Mouse (Mus musculus): ENCODE data around the gene Shkbp1.

DNA sequence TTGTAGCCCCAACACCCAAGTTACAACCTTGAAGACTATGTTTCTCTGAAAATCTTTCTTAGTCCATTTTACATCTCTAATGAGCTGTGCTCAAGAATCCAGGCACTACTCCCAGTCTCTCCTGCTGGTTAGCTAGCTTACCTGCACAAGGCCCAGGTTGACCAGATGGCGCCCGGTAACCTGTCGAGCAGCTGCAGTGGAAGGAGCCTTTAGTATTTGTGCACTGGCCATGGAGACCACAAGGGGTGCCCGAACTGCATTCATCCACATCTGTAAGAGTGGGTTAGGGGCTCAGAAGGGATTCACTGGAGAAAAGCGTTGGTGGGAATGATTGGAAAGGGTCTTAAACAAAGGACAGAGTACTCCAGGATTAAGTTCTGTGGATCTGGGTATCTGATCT is 32.8 kb downstream of the Shkbp1 start:
- TF ChIP-seq CTCF (IDR thresholded peaks at IDR 0.05; ENCODE audit: borderline replicate concordance, insufficient read depth, low read length) (no peak), POLR2A (IDR thresholded peaks at IDR 0.05; ENCODE audit: low read depth, low read length) (no peak)
